Mouse (Mus musculus): ENCODE measurements around the gene Spryd3. TPM values are rescaled to one million over a fixed set of nuclear protein-coding genes. Genes with fewer than 3 reads are reported as not detected.

The Spryd3 gene
- polyA plus RNA-seq, 1 experiment from 2014 or later: 19.0 TPM

DNA sequence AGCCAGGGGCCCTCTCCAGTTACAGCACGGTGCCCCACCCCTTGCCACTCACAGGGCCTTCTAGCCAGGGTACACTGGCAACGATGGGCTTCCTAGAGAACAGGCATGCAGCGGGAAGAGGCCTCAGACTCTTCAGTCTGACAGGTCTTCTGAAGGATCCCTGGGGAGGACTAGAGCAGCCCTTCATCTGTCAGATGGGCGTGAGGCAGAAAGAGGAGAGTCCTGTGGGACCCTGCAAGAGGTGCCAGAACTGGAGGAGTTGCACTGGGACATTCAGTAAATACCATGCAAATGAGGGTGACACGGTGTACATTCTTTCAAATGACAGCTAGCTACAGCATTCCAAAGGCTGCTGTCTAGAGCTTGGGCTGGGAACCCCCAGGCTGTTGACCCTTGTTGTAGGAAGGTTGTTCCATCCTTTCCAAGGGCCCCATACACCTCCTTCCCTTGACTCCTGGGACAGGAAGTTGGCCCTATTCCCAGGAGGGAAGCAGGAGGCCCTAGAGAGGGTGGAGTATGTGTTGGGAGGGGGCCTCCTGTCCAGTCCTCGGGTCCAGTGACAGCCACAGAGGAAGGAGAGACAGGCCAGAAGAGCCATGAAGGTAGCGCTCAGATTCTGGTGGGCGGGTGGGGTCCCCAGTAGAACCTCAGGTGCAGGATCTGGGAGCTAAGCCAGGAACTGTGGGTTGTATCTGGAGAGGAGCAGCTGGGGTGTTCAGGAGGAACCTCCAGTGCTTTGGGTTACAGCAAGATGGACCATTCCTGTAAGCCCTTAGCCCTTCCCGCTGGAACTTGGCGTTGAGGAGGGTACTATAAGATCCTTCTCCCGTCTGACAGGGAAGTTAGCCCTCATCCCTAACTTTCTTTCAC is 34.1 kb downstream of the Spryd3 start:
- Histone ChIP-seq H3K9me3 (ENCODE audit: low read length) (no peaks in the 10 kb centered on the region), H3K27me3 (ENCODE audit: insufficient read depth, low read length) (no peaks in the 10 kb centered on the region), H3K4me1 (ENCODE audit: insufficient read depth, low read length) (peaks cover 88% of the 10 kb centered on the region), H3K4me3 (ENCODE audit: low read length) (peak overlapping the region; percentile 62), H3K4me2 (replicated peaks; ENCODE audit: low read depth, low read length) (peak overlapping the region; percentile 91), H3K9ac (replicated peaks; ENCODE audit: low read length) (peak overlapping the region; percentile 82), H3K27ac (ENCODE audit: low read length) (peak overlapping the region; percentile 99), H3K36me3 (ENCODE audit: insufficient read depth, low read length) (peaks cover 12% of the 10 kb centered on the region)
- WGBS: 19% methylated on average over 11 of the region's 11 CpGs
- peak; percentile 6; the same call in 1 of the 2 replicates for ATAC-seq (ENCODE audit: low FRiP score, low TSS enrichment)

DNA sequence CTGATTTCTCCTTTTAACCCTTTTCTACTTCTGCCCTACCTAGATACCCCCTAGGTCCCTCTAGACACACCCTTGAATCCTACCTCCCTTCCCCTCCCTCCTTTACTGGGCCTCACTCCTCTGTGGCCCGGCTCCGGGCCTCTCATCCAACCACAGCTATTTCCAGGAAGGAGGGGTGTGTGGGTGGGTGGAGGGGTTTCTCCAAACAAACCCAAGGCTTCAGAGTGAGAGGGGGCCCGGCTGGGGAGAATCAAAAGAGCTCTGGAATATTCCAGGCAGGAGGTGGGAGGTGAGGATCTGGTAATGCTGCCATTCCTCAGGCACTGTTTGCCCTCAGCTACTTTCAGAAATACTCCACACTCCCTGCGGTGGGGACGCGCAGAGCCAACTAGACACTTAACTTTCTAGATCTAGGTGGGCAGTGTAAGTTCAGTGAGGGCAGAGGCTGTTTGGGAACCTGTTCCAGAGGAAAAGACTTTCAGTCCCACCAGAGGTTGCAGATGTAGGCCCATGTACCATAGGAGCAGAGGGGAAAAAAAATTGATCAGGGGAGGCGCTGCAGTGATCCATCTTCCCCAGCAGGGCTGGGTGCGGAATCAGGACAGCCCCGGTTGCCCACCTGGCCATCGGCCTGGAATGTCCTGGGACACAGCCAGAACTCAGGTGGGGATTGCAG is 34.9 kb downstream of the Spryd3 start:
- Histone ChIP-seq H3K27me3 (ENCODE audit: insufficient read depth, low read length) (no peaks in the 10 kb centered on the region), H3K27ac (ENCODE audit: low read length) (peak overlapping the region; percentile 99), H3K36me3 (ENCODE audit: insufficient read depth, low read length) (peaks cover 11% of the 10 kb centered on the region), H3K9me3 (ENCODE audit: low read length) (no peaks in the 10 kb centered on the region), H3K4me3 (ENCODE audit: low read length) (peak overlapping the region; percentile 62), H3K4me1 (ENCODE audit: insufficient read depth, low read length) (peaks cover 80% of the 10 kb centered on the region), H3K9ac (replicated peaks; ENCODE audit: low read length) (peak overlapping the region; percentile 80), H3K4me2 (replicated peaks; ENCODE audit: low read depth, low read length) (peak overlapping the region; percentile 91)
- ATAC-seq (ENCODE audit: low FRiP score, low TSS enrichment): 0 out of 2 replicates have a peak, but pooled peaks have one; percentile 24
- 19% methylated on average over 10 of the region's 10 CpGs for WGBS

DNA sequence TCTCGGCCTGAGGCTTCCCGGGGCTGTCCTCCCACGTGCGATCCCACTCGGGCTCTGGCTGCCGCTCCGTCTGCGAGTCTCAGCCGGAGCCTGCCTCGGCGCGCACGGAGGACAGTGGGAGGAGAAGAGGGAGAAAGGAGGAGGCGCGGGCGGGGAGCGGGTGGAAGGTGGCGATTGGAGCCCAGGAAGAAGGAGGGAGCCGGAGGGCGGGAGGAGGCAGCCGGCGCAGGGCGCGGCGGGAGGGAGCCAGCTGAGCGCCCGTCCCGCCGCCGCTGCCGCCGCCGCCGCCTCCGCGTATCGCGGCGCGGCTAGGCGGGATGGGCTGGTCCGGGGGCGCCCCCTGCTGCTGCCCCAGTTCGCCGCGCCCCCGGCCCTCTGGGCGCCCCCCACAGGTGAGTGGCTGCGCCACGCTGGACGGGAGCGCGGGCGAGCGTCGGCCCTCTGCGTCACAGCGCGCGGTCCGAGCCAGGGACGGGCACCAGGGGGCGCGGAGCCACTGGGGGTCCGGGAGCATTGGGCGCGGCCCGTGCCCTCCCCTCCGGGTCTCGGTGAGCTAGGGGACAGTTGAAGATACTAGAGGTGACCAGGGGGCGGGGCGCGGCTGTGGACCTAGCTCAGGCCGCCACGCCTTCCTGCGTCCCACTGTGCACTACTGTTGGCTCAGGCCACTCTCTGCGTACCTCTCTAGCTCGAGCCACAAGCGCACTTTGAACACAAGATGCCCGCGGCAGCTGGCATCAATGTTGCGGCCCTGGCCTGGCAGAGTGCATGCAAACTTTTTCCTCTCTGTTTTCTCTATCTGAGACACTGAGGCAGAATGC is 35.7 kb downstream of the Spryd3 start, which contains the start of gene Tns2:
TSS of gene Tns2 (plus strand) at position 253 of the 821 bp plus-strand sequence.
- H3K4me3 ChIP-seq (ENCODE audit: low read length): peak within 1 kb of the TSS; percentile 62
- peaks cover 73% of the 10 kb centered on the region for H3K4me1 ChIP-seq (ENCODE audit: insufficient read depth, low read length)
- peak within 1 kb of the TSS; percentile 91 for H3K4me2 ChIP-seq (replicated peaks; ENCODE audit: low read depth, low read length)
- H3K36me3 ChIP-seq (ENCODE audit: insufficient read depth, low read length): peaks cover 18% of the 10 kb centered on the region
- ATAC-seq (ENCODE audit: low FRiP score, low TSS enrichment): peak; percentile 56
- WGBS: under 1% methylated on average over 63 of the region's 82 CpGs
- H3K27me3 ChIP-seq (ENCODE audit: insufficient read depth, low read length): no peaks in the 10 kb centered on the region
- H3K9ac ChIP-seq (replicated peaks; ENCODE audit: low read length): peak within 1 kb of the TSS; percentile 80
- no peaks in the 10 kb centered on the region for H3K9me3 ChIP-seq (ENCODE audit: low read length)
- peak within 1 kb of the TSS; percentile 99 for H3K27ac ChIP-seq (ENCODE audit: low read length)

DNA sequence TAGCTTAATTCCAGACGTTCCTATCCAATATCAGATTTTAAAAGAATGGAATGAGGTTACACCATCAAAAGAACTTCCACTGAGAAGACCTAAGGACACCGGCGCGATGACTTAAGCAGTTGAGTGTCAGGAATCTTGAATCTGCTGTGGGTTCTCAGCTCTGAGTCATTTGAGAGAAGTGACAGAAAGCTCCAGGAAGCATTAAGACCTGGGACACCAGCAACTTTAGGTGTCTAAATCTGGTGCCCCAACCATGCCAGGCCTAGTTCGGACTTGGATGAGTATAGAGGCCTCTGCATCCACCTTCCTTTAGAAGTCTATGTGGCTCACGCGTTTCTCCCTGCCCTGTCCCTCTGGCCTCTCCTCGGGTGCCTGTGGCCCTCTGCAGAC is 36.3 kb downstream of the Spryd3 start:
- no peaks in the 10 kb centered on the region for H3K9me3 ChIP-seq (ENCODE audit: low read length)
- H3K4me1 ChIP-seq (ENCODE audit: insufficient read depth, low read length): peaks cover 66% of the 10 kb centered on the region
- H3K36me3 ChIP-seq (ENCODE audit: insufficient read depth, low read length): peaks cover 24% of the 10 kb centered on the region
- ATAC-seq (ENCODE audit: low FRiP score, low TSS enrichment): no peak
- H3K4me2 ChIP-seq (replicated peaks; ENCODE audit: low read depth, low read length): peak overlapping the region; percentile 91
- WGBS: 21% methylated on average over 8 of the region's 8 CpGs
- H3K27me3 ChIP-seq (ENCODE audit: insufficient read depth, low read length): no peaks in the 10 kb centered on the region
- peak overlapping the region; percentile 99 for H3K27ac ChIP-seq (ENCODE audit: low read length)
- H3K4me3 ChIP-seq (ENCODE audit: low read length): peak overlapping the region; percentile 62
- peak overlapping the region; percentile 80 for H3K9ac ChIP-seq (replicated peaks; ENCODE audit: low read length)

DNA sequence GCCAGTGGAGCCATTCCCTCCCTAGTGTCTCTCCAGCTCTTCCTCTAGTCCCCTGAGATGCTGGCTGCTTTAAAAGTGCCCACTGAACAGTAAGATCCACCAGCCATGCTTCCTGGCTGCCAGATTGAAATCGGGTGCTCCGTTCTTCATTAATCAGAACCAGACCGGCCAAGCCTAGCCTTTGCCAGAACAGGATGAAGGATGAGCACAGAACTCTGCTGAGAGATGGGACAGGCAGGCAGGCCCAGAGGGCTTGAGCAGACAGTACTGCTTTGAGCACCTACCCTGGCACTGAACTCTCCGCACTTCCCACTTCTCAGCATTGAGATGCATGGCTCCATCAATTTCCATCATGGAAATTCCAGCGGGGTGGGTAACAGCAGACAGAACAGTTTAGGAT is 36.8 kb downstream of the Spryd3 start:
- H3K4me3 ChIP-seq (ENCODE audit: low read length): no peak overlapping the region
- peak overlapping the region; percentile 99; the same call in 1 of the 2 replicates for H3K27ac ChIP-seq (ENCODE audit: low read length)
- H3K4me1 ChIP-seq (ENCODE audit: insufficient read depth, low read length): peaks cover 61% of the 10 kb centered on the region
- H3K4me2 ChIP-seq (replicated peaks; ENCODE audit: low read depth, low read length): peak overlapping the region; percentile 91
- WGBS: 47% methylated on average over 5 of the region's 5 CpGs
- H3K9ac ChIP-seq (replicated peaks; ENCODE audit: low read length): no peak overlapping the region
- H3K9me3 ChIP-seq (ENCODE audit: low read length): no peaks in the 10 kb centered on the region
- no peak for ATAC-seq (ENCODE audit: low FRiP score, low TSS enrichment)
- H3K27me3 ChIP-seq (ENCODE audit: insufficient read depth, low read length): no peaks in the 10 kb centered on the region
- peaks cover 29% of the 10 kb centered on the region for H3K36me3 ChIP-seq (ENCODE audit: insufficient read depth, low read length)

DNA sequence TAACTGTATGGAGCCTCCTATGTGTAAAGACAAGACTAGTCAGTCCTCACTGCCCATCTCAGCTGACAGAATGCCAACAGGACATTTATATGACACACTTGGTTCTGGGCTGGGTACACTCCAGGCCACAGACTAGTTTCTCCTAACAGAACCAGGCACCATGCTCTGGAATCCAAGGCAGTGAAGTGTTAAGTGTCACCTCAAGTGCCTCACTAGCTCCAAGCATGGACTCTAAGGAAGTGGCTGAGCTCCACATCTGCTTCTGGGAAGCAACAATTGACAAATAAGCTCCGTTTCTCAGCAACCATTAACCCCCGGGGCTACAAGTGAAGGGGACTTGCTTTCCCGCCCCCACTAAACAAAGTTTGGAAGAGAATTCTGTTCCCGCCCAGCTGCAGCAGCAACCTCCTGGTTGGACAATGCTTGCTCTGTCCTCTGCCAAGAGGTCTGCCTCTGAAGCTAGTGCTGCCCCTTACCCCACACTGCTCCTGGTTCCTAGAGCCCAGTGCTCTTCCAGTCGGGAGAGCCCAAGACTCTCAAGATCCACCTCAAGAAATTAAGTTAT is 38.0 kb downstream of the Spryd3 start:
- Histone ChIP-seq H3K27me3 (ENCODE audit: insufficient read depth, low read length) (no peaks in the 10 kb centered on the region), H3K36me3 (ENCODE audit: insufficient read depth, low read length) (peaks cover 41% of the 10 kb centered on the region), H3K9ac (replicated peaks; ENCODE audit: low read length) (no peak overlapping the region), H3K4me2 (replicated peaks; ENCODE audit: low read depth, low read length) (no peak overlapping the region), H3K4me3 (ENCODE audit: low read length) (no peak overlapping the region), H3K27ac (ENCODE audit: low read length) (peak overlapping the region; percentile 34; the same call in 1 of the 2 replicates), H3K4me1 (ENCODE audit: insufficient read depth, low read length) (peaks cover 50% of the 10 kb centered on the region), H3K9me3 (ENCODE audit: low read length) (no peaks in the 10 kb centered on the region)
- 39% methylated on average over 5 of the region's 5 CpGs for WGBS
- no peak for ATAC-seq (ENCODE audit: low FRiP score, low TSS enrichment)

DNA sequence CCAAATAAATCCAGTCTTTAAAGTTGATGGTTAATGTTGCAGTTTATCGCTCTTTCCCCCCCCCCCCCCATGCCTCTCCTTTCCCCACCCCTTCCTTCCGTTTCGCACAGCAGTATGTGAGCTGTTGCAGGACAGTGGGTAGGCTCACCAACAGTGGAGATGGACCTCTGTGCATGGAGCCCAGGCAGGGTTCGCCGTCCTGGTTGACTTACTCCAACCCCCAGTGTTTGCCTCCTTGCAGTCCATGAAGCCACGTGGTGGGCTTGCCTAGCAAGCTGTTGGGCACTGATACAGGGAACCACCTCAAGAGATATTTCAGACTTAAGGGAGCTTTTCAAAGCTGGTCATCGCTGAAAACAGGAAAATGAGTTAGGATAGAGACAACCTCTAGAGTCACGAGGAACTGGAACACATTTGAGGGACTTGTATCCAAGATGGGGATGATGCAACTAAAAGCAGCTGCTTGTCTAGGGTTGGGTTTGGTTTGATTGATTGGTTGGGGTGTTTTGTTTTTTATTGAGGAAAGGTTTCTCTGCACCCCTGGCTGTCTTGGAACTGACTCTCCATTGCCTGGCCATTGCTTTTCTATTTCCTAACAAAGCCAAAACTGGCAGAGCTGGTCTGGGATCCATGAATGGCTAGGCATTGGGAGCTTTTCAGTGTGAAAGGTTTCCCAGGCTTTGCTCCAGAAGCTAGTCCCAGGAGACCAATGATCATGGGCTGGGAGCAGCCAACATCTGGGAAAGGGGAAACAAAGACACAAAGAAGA is 38.7 kb downstream of the Spryd3 start:
- Histone ChIP-seq H3K9ac (replicated peaks; ENCODE audit: low read length) (no peak overlapping the region), H3K4me3 (ENCODE audit: low read length) (no peak overlapping the region), H3K27me3 (ENCODE audit: insufficient read depth, low read length) (no peaks in the 10 kb centered on the region), H3K27ac (ENCODE audit: low read length) (no peak overlapping the region; the same call in 1 of the 2 replicates), H3K9me3 (ENCODE audit: low read length) (no peaks in the 10 kb centered on the region), H3K36me3 (ENCODE audit: insufficient read depth, low read length) (peaks cover 49% of the 10 kb centered on the region), H3K4me1 (ENCODE audit: insufficient read depth, low read length) (peaks cover 42% of the 10 kb centered on the region), H3K4me2 (replicated peaks; ENCODE audit: low read depth, low read length) (no peak overlapping the region)
- ATAC-seq (ENCODE audit: low FRiP score, low TSS enrichment): no peak
- 72% methylated on average over 8 of the region's 8 CpGs for WGBS

DNA sequence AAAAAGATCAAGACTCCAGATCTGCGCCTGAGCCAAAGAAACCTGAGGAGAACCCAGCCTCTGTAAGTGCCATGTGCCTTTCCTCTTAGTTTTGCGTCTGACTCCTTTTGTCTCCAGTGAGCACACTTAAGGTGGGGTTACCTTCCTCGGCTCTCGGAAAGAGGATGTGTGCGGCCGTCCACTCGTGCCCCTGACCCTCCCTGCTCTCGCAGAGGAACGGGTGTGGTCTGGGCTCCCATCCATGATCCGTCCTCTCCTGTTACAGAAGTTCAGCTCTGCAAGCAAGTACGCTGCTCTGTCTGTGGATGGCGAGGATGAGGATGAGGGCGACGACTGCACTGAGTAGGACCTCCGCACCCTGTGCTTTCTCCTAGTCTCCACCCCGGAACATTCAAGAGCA is 41.0 kb downstream of the Spryd3 start:
- Histone ChIP-seq H3K9ac (replicated peaks; ENCODE audit: low read length) (no peak overlapping the region), H3K4me2 (replicated peaks; ENCODE audit: low read depth, low read length) (no peak overlapping the region), H3K27me3 (ENCODE audit: insufficient read depth, low read length) (no peaks in the 10 kb centered on the region), H3K4me3 (ENCODE audit: low read length) (no peak overlapping the region), H3K36me3 (ENCODE audit: insufficient read depth, low read length) (peaks cover 72% of the 10 kb centered on the region), H3K9me3 (ENCODE audit: low read length) (no peaks in the 10 kb centered on the region), H3K27ac (ENCODE audit: low read length) (no peak overlapping the region), H3K4me1 (ENCODE audit: insufficient read depth, low read length) (peaks cover 23% of the 10 kb centered on the region)
- no peak for ATAC-seq (ENCODE audit: low FRiP score, low TSS enrichment)
- WGBS: 80% methylated on average over 16 of the region's 16 CpGs
